Mouse (Mus musculus) ES-Bruce4 (cell line): ENCODE results near the gene Shbg.

Source experiments
- CTCF ChIP-seq: IDR thresholded peaks from one replicate; pipeline ENCODE4 v1.8.1; 2011; ENCODE audit warnings: low read depth, low read length
- POLR2A ChIP-seq: IDR thresholded peaks from one replicate; pipeline ENCODE4 v1.8.1; 2011; ENCODE audit warnings: low read length; ENCODE audit not compliant: insufficient read depth

GRCm38 (mm10) chr11:69591899-69592637 lies 25.6 kb downstream of the Shbg start:
- TF ChIP-seq CTCF (no peak), POLR2A (no peak)
